Mouse (Mus musculus) monocyte, adult 2 months (primary cell): ENCODE measurements at regions not wholly inside any gene's neighbourhood (a gene's known extent, or its start where the extent isn't known, plus 50 kb on each side); places are given as distances from the start of the nearest gene placed in this dataset.
A peak's percentile ranks its signal among the peaks of the same experiment; 100 is the strongest.

ENCODE experiments used
- DNase-seq, 2 experiments: peaks; one replicate each; pipeline ENCODE4 v3.0.0; 2022; ENCODE audit warnings: low spot score in 2 of 2, low read depth in 1 of 2

GRCm38 (mm10) chr1:13424524-13424923 lies 2010.6 kb downstream of the A830018L16Rik start:
- DNase-seq, result peak in 1 of 2 experiments; percentile 1

- no peak for DNase-seq
These were observed 2011.9 kb downstream of the A830018L16Rik start for GRCm38 (mm10) chr1:13425601-13426327.

- DNase-seq, result peak in 1 of 2 experiments; percentile 6
These were observed 2012.6 kb downstream of the A830018L16Rik start for GRCm38 (mm10) chr1:13426328-13427067.

DNA sequence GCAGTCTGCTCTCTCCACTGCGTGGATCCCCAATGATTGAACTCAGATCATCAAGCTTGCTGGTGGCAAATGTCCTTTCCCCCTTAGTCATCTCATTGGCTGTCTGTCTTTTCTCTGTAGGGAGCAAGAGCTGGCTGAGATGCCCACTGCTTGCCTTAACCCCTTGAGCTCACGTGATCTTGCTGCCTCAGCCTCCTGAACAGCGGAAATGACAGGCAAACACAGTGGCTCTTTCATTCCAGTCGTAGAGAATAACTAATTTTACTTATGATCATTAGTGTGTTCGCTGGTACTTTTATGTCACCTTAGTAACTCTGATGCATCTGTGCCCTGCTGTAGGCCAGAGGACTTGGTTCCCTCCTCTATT lies 2013.1 kb downstream of the A830018L16Rik start:
- no peak for DNase-seq

GRCm38 (mm10) chr1:13427501-13428207 lies 2013.7 kb downstream of the A830018L16Rik start:
- DNase-seq, result no peak

GRCm38 (mm10) chr1:13437747-13438394 lies 2024.0 kb downstream of the A830018L16Rik start:
- DNase-seq, result no peak

DNA sequence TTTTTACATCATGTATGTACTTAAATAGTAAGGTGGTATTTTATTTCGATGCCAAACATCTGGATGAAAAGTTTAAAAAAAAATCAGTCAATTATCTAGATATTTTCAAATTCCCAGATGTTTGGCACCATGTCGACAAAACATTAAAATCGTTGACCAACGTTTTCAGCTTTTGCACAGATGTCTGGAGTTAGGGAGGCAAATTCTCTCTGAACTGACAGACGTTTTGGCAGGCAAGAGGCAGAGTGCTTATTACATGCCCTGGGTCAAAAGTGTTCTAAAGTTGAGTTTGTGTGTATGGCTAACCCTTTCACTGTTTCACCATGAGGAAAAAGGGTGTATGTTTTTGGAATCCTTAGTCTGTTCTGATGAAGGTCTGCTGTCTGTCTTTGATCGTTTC lies 2028.5 kb downstream of the A830018L16Rik start:
- DNase-seq, result no peak

GRCm38 (mm10) chr1:13454534-13454933 lies 2040.6 kb downstream of the A830018L16Rik start:
- DNase-seq, result no peak

DNA sequence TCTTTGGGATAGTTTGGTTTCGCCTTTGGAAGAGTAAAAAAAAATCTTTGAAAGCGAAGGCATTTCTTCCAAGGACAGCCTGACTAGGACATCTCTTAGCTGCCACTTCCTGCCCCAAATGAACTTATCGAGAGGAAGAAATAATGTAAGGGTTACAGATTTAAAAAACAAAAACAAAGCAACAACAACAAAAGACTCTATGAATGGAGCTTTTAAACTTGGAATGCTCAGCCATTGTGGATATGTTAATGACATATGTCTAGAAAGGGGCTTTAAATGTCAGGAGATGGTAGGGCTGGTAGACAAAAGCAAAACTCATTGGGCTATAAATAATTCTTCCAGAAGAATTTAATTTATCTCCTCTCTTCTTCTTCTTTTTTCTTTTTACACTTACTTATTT lies 2041.7 kb downstream of the A830018L16Rik start:
- DNase-seq, result no peak

DNA sequence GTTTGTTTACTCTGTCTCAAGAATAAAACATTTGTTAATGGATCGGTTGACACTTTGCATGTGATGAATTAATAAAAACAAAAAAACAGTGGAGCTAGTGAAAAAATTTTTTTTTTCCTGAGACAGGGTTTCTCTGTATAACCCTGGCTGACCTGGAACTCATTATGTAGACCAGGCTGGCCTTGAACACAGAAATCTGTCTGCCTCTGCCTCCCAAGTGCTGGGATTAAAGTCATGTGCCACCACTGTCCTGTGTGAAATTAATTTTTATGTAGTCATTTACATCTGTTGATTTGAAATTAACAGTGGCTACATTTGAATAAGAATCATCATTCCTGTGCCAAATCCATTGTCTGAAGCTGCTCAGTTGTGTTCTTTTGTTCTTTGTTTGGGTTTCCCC lies 2050.4 kb downstream of the A830018L16Rik start:
- DNase-seq, result no peak

- DNase-seq, result no peak
These were observed 2053.3 kb downstream of the A830018L16Rik start for GRCm38 (mm10) chr1:13467174-13467573.

DNA sequence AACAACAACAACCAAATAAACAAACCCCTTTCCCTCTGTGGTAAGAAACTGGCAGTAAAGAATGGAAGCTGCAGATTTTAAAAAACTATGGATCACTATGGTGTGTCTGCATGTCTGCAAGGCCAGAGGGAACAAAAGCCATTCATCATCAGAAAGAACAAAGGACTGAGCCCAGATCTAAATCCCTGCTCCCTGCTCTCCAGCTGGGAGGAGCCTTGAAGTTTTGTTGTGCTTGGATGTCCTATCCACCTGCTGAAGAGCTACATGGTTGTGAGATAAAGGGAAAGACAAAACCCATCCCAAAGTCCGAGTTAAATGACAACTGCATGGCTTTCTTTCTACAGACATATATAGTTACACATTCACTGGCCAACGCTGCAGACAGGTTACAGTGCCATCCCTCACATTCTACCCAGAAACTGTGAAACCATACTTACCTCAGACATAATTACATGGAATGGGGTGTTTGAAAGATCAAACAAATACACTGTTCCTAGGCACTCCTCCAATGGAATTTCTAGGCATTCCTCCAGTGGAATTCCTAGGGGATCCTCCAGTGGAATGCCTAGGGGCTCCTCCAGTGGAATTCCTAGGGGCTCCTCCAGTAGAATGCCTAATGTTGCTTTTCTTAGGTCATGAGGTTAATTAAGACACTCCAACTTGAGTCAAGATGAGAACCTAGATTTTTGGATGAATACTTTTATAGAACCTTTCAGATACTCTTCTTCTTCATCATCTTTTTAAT lies 2054.2 kb downstream of the A830018L16Rik start:
- no peak for DNase-seq

DNA sequence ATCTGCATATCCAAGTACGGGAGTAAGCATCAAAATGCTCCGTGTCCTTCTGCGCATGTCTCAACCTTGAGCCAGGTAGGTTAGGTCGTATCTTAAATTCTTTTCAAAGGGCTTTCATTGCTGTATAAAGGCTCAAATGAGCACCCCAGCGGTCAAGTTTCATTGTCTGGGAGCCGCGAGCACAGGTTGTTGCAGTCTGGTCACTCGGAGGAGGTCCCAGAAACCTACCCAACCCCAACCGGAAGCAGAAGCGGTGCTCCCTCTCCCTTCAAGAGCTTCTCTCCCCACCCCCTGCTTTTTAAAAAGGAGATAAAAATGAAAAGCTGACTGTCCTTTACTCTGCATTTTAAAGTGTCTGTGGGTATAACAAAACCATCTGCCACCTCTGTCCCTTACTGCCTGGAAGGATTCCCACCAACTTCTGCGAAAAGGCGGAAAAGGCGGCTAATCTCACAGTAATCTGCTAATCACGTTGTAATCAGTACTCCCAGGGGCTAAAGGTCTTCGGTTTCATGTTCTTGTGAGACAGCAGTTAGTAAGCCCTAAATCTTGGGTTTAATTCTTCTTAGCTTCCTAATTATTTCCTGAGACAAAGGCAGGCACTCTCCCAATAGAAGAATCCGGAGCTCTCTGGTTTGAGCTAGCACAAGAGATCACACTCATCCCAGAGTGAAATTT lies 2081.0 kb downstream of the A830018L16Rik start:
- no peak for DNase-seq

DNA sequence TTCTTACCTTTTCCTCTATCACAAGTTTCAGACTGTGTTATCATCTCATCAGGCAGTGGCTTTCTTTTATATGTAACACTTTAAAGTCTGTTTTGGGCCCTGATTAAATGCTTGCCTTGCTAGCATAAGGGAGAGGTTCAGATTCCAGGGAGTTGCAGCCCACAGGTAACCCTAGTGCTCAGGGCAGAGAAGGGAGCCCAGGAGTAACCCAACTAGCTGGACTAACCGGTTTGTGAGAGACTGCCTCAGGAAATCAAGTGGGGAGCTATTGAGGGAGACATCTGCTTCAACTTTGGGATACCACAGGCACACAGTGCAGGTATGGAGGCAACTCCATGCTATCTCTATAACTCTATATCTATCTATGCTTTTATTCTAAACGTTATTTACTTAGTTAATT lies 2082.5 kb downstream of the A830018L16Rik start:
- DNase-seq, result no peak

- DNase-seq, result no peak
These were observed 2086.6 kb downstream of the A830018L16Rik start for GRCm38 (mm10) chr1:13500456-13500855.

- no peak for DNase-seq
These were observed 2088.0 kb downstream of the A830018L16Rik start for GRCm38 (mm10) chr1:13501938-13502337.

DNA sequence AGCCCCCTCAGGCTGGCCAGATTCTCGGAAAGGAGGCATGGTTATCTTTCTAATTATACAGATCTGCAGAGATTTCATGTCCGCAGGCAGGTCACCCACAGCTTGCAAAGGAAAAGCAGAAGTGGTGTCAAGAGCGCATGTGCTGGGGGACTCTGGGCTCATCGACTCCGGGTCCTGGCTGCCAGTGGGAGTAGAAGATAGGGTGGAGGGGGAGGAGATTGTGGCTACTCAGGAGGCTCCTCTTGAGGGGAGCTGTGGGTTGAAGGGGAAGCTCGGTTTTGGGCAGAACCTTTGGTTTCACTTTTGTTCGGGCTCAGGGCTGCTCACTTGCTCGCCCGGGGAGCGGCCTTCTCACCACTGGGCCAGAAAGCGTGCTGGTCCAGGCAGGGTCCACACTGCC lies 2099.9 kb downstream of the A830018L16Rik start:
- DNase-seq, result no peak
